Mouse (Mus musculus) erythroblast, embryonic 14.5 days (primary cell): ENCODE results near the gene Clca3a1. TPM values are rescaled to one million over a fixed set of nuclear protein-coding genes. Genes with fewer than 3 reads are reported as not detected.
"Not testable (repeated sequence)": the region's sequence is repeated elsewhere in the genome, so short reads cannot be mapped to it uniquely, and the experiment has no call there.

Experiments used
- H3K27me3 ChIP-seq: 2 replicates; pipeline ENCODE4 v1.6.1; 2012; ENCODE audit warnings: inconsistent platforms; ENCODE audit not compliant: control insufficient read depth
- H3K36me3 ChIP-seq: 2 replicates; pipeline ENCODE4 v1.6.1; 2012; ENCODE audit warnings: mild to moderate bottlenecking, inconsistent platforms; ENCODE audit not compliant: control insufficient read depth
- H3K4me1 ChIP-seq: 2 replicates; pipeline ENCODE4 v1.6.1; 2012; ENCODE audit warnings: inconsistent platforms; ENCODE audit not compliant: control insufficient read depth
- H3K4me3 ChIP-seq: replicated peaks from 2 replicates; pipeline ENCODE3; 2012; ENCODE audit warnings: moderate library complexity, mild to moderate bottlenecking, inconsistent platforms
- H3K9me3 ChIP-seq: 2 replicates; pipeline ENCODE4 v1.6.1; 2012; ENCODE audit warnings: low read length, inconsistent platforms, mixed read lengths; ENCODE audit not compliant: control insufficient read depth
- GATA1 ChIP-seq: IDR thresholded peaks from 2 replicates; pipeline ENCODE4 v1.6.1; 2012; ENCODE audit warnings: low read length, inconsistent platforms, mixed read lengths
- TAL1 ChIP-seq: IDR thresholded peaks from 3 replicates; pipeline ENCODE4 v1.6.1; 2012; ENCODE audit warnings: low read length, inconsistent platforms, mixed read lengths
- polyA plus RNA-seq: library from polyadenylated mRNA; stranded (reverse); fragments of >175 nt; gene quantifications from 2 replicates; pipeline ENCODE4 v1.2.3, GENCODE M21; 2012

Gene Clca3a1
- polyA plus RNA-seq, 1 experiment: not detected

- no peak overlapping the region for H3K4me3 ChIP-seq
- no peak for TF ChIP-seq TAL1
- no peak for TF ChIP-seq GATA1
- no peaks in the 10 kb centered on the region for H3K27me3 ChIP-seq
- no peaks in the 10 kb centered on the region for H3K4me1 ChIP-seq
- H3K9me3 ChIP-seq: no peaks in the 10 kb centered on the region
- no peaks in the 10 kb centered on the region for H3K36me3 ChIP-seq
Measured at GRCm38 (mm10) chr3:144753120-144753519, 7.7 kb downstream of the Clca3a1 start.

- not testable (repeated sequence) for H3K9me3 ChIP-seq, H3K27me3 ChIP-seq, H3K4me3 ChIP-seq, H3K4me1 ChIP-seq, H3K36me3 ChIP-seq
Measured at GRCm38 (mm10) chr3:144749062-144749963, 11.5 kb downstream of the Clca3a1 start.

GRCm38 (mm10) chr3:144747706-144748105 lies 13.1 kb downstream of the Clca3a1 start:
- H3K9me3 ChIP-seq, H3K4me1 ChIP-seq, H3K36me3 ChIP-seq, H3K4me3 ChIP-seq, H3K27me3 ChIP-seq: not testable (repeated sequence)

- not testable (repeated sequence) for H3K36me3 ChIP-seq, H3K4me1 ChIP-seq, H3K9me3 ChIP-seq, H3K27me3 ChIP-seq, H3K4me3 ChIP-seq
Measured at GRCm38 (mm10) chr3:144738396-144738795, 22.4 kb downstream of the Clca3a1 start.

- peaks cover 3% of the 10 kb centered on the region; the same call in 1 of the 2 replicates for H3K9me3 ChIP-seq
- TF ChIP-seq TAL1: no peak
- no peak for TF ChIP-seq GATA1
- no peaks in the 10 kb centered on the region for H3K4me1 ChIP-seq
- no peaks in the 10 kb centered on the region for H3K27me3 ChIP-seq
- no peak overlapping the region for H3K4me3 ChIP-seq
- no peaks in the 10 kb centered on the region for H3K36me3 ChIP-seq
Measured at GRCm38 (mm10) chr3:144736831-144737230, 23.9 kb downstream of the Clca3a1 start.

- H3K27me3 ChIP-seq: no peaks in the 10 kb centered on the region
- no peaks in the 10 kb centered on the region for H3K9me3 ChIP-seq
- peaks cover 2% of the 10 kb centered on the region; the same call in 1 of the 2 replicates for H3K36me3 ChIP-seq
- no peak for TF ChIP-seq GATA1
- no peak for TF ChIP-seq TAL1
- H3K4me3 ChIP-seq: no peak overlapping the region
- peaks cover 34% of the 10 kb centered on the region for H3K4me1 ChIP-seq
Measured at GRCm38 (mm10) chr3:144723455-144723854, 37.3 kb downstream of the Clca3a1 start.

GRCm38 (mm10) chr3:144722566-144722965 lies 38.2 kb downstream of the Clca3a1 start:
- not testable (repeated sequence) for H3K4me3 ChIP-seq, H3K9me3 ChIP-seq, H3K27me3 ChIP-seq, H3K36me3 ChIP-seq
- H3K4me1 ChIP-seq: peaks cover 43% of the 10 kb centered on the region

GRCm38 (mm10) chr3:144721860-144722256 lies 38.9 kb downstream of the Clca3a1 start:
- Histone ChIP-seq H3K4me1 (peaks cover 49% of the 10 kb centered on the region), H3K4me3 (peak overlapping the region; percentile 90), H3K27me3 (no peaks in the 10 kb centered on the region), H3K9me3 (no peaks in the 10 kb centered on the region), H3K36me3 (peaks cover 15% of the 10 kb centered on the region)
- TF ChIP-seq TAL1: no peak
- TF ChIP-seq GATA1: no peak

- Histone ChIP-seq H3K36me3 (peaks cover 21% of the 10 kb centered on the region), H3K9me3 (no peaks in the 10 kb centered on the region), H3K4me3 (peak overlapping the region; percentile 90), H3K27me3 (no peaks in the 10 kb centered on the region), H3K4me1 (peaks cover 55% of the 10 kb centered on the region)
- TF ChIP-seq GATA1 (no peak), TAL1 (no peak)
Measured at GRCm38 (mm10) chr3:144721077-144721859, 39.5 kb downstream of the Clca3a1 start.
